Mouse (Mus musculus) lung, postnatal 25 days (tissue): ENCODE measurements around the gene Zfp800.

Experiments
- DNase-seq: peaks from one replicate; pipeline ENCODE4 v3.0.0; 2022; ENCODE audit warnings: low spot score

Gene Zfp800

GRCm38 (mm10) chr6:28397681-28398203, at the start of gene Zfp800:
Gene Zfp800, minus strand, starts transcription at chr6:28398005.
- DNase-seq: no peak

- no peak for DNase-seq
Observed at GRCm38 (mm10) chr6:28431538-28431855, 33.7 kb upstream of the Zfp800 start.

- no peak for DNase-seq
Observed at GRCm38 (mm10) chr6:28430795-28431537, 33.2 kb upstream of the Zfp800 start.

- DNase-seq: no peak
Observed at GRCm38 (mm10) chr6:28429870-28430269, 32.1 kb upstream of the Zfp800 start.

- no peak for DNase-seq
Observed at GRCm38 (mm10) chr6:28428290-28428689, 30.5 kb upstream of the Zfp800 start, which contains the start of gene Gcc1. Gene Gcc1, minus strand, starts transcription at chr6:28428390.

- DNase-seq: no peak
Observed at GRCm38 (mm10) chr6:28427096-28427839, 29.5 kb upstream of the Zfp800 start, which contains the start of gene Fscn3. Gene Fscn3, plus strand, starts transcription at chr6:28427789.

GRCm38 (mm10) chr6:28425019-28425418, 27.2 kb upstream of the Zfp800 start:
- DNase-seq: no peak

- DNase-seq: peak; percentile 53
Observed at GRCm38 (mm10) chr6:28423767-28424695, 26.2 kb upstream of the Zfp800 start.

- peak; percentile 94 for DNase-seq
Observed at GRCm38 (mm10) chr6:28423313-28423712, 25.5 kb upstream of the Zfp800 start, which contains the start of gene Arf5. Gene Arf5, plus strand, starts transcription at chr6:28423560.

GRCm38 (mm10) chr6:28422651-28423290, 25.0 kb upstream of the Zfp800 start:
- DNase-seq: no peak

- peak; percentile 98 for DNase-seq
Observed at GRCm38 (mm10) chr6:28421469-28422000, 23.7 kb upstream of the Zfp800 start.

- no peak for DNase-seq
Observed at GRCm38 (mm10) chr6:28420865-28421264, 23.1 kb upstream of the Zfp800 start.

- no peak for DNase-seq
Observed at GRCm38 (mm10) chr6:28420361-28420760, 22.6 kb upstream of the Zfp800 start.

- DNase-seq: no peak
Observed at GRCm38 (mm10) chr6:28419673-28420072, 21.9 kb upstream of the Zfp800 start.

GRCm38 (mm10) chr6:28418449-28418848, 20.6 kb upstream of the Zfp800 start:
- peak; percentile 42 for DNase-seq

GRCm38 (mm10) chr6:28416981-28417380, 19.2 kb upstream of the Zfp800 start:
- DNase-seq: no peak

GRCm38 (mm10) chr6:28411236-28411635, 13.4 kb upstream of the Zfp800 start:
- DNase-seq: no peak

GRCm38 (mm10) chr6:28410053-28410452, 12.2 kb upstream of the Zfp800 start:
- DNase-seq: peak; percentile 42

- DNase-seq: no peak
Observed at GRCm38 (mm10) chr6:28399791-28400190, 2.0 kb upstream of the Zfp800 start.

GRCm38 (mm10) chr6:28398726-28399125, 921 bp upstream of the Zfp800 start:
- no peak for DNase-seq

GRCm38 (mm10) chr6:28396853-28397457, 850 bp downstream of the Zfp800 start:
- no peak for DNase-seq
